Mouse (Mus musculus): Measurements from ENCODE around the gene Krtap11-1. TPM values are rescaled to one million over a fixed set of nuclear protein-coding genes. Genes with fewer than 3 reads are reported as not detected.

The Krtap11-1 gene
- polyA plus RNA-seq, 1 experiment from 2014 or later, result not detected

DNA sequence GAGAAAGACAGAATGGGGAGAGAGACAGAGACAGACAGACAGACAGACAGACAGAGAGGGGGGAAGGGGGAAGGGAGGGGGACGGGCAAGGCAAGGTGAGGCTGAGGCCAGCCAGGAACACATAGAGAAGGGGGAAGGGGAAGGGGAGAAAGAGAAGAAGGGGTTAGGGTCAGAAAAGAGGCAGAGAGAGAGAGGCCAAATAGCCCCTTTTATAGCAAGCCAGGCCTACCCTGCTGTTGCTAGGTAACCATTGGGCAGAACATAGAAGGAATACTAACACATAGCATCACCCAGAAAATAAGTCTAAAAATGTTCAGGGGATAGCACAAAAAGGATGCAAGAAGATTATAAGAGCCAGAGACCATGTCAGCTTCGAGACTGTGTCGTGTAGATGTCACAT is 42.6 kb downstream of the Krtap11-1 start:
- Histone ChIP-seq H3K27ac (ENCODE audit: low read depth, low read length) (no peak overlapping the region), H3K4me1 (ENCODE audit: control insufficient read depth, insufficient read depth, low read length) (no peaks in the 10 kb centered on the region), H3K27me3 (ENCODE audit: control insufficient read depth, insufficient read depth, low read length) (no peaks in the 10 kb centered on the region), H3K4me2 (replicated peaks; ENCODE audit: low read depth, low read length) (no peak overlapping the region), H3K9me3 (ENCODE audit: control insufficient read depth, low read length) (no peaks in the 10 kb centered on the region), H3K36me3 (ENCODE audit: control insufficient read depth, insufficient read depth, low read length) (no peaks in the 10 kb centered on the region), H3K4me3 (ENCODE audit: low read length) (no peak overlapping the region), H3K9ac (ENCODE audit: low read depth, low read length) (no peak overlapping the region)
- no peak for ATAC-seq (ENCODE audit: low FRiP score, low TSS enrichment)
- 97% methylated on average over 3 of the region's 3 CpGs for WGBS

DNA sequence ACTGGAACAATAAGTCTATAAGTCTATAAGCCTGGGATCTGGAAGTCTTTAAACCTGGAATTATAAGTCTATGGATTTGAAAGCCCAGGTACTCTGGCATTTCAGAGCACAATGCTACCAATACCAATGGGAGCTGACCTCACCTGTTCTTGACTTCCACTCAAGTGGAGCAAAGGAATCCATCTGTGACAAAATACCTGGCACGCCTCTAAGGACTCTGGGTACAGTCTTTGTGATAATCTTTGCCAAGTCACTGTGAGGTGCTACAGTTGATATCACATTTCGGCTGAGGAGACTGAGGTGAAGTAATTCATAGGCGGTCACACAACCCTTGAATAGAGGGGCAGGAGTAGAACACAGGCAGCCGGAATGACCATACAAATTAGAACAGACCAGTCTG is 50.0 kb downstream of the Krtap11-1 start:
- Histone ChIP-seq H3K9me3 (ENCODE audit: control insufficient read depth, low read length) (no peaks in the 10 kb centered on the region), H3K27me3 (ENCODE audit: control insufficient read depth, insufficient read depth, low read length) (no peaks in the 10 kb centered on the region), H3K36me3 (ENCODE audit: control insufficient read depth, insufficient read depth, low read length) (no peaks in the 10 kb centered on the region), H3K4me3 (ENCODE audit: low read length) (no peak overlapping the region), H3K9ac (ENCODE audit: low read depth, low read length) (no peak overlapping the region), H3K27ac (ENCODE audit: low read depth, low read length) (no peak overlapping the region), H3K4me2 (replicated peaks; ENCODE audit: low read depth, low read length) (no peak overlapping the region), H3K4me1 (ENCODE audit: control insufficient read depth, insufficient read depth, low read length) (no peaks in the 10 kb centered on the region)
- no peak for ATAC-seq (ENCODE audit: low FRiP score, low TSS enrichment)
- 86% methylated on average over 4 of the region's 4 CpGs for WGBS

DNA sequence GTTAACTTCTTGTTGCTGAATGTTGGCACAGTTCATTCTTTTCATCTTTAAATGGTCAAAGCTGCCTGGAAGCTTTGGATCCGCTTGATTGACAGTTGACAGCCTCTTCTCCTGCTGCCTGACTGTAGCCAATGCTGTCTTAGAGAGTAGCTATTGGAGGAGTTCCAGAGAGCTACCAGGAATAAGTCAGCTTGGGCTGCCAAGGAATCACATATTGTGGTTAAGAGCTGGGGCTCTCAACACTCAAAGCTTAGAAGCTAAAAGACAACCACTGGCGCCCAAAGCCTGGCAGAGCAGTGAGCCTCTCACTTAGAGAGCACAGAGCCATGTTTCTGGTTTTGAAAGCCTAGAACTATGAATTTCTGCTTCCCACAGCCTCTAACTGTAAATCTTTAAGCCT is 50.4 kb downstream of the Krtap11-1 start:
- WGBS, result 93% methylated on average over 2 of the region's 2 CpGs
- no peak for ATAC-seq (ENCODE audit: low FRiP score, low TSS enrichment)
- H3K27me3 ChIP-seq (ENCODE audit: control insufficient read depth, insufficient read depth, low read length), result no peaks in the 10 kb centered on the region
- no peak overlapping the region for H3K4me3 ChIP-seq (ENCODE audit: low read length)
- no peaks in the 10 kb centered on the region for H3K4me1 ChIP-seq (ENCODE audit: control insufficient read depth, insufficient read depth, low read length)
- no peaks in the 10 kb centered on the region for H3K36me3 ChIP-seq (ENCODE audit: control insufficient read depth, insufficient read depth, low read length)
- no peak overlapping the region for H3K9ac ChIP-seq (ENCODE audit: low read depth, low read length)
- H3K27ac ChIP-seq (ENCODE audit: low read depth, low read length), result no peak overlapping the region
- H3K4me2 ChIP-seq (replicated peaks; ENCODE audit: low read depth, low read length), result no peak overlapping the region
- no peaks in the 10 kb centered on the region for H3K9me3 ChIP-seq (ENCODE audit: control insufficient read depth, low read length)

Other genes starting within 250 kb of the Krtap11-1 start
- not detected in 2 replicates for gene Krtap21-1, start 167.3 kb downstream of the Krtap11-1 start, polyA plus RNA-seq (2014; fragmentation: Nextera tagmentation; extraction: Ambion mirVana)
- gene Krtap6-2, start 151.1 kb downstream of the Krtap11-1 start, polyA plus RNA-seq (2014; fragmentation: Nextera tagmentation; extraction: Ambion mirVana), result not detected in 2 replicates
- not detected in 2 replicates for gene Krtap8-1, start 83.2 kb downstream of the Krtap11-1 start, polyA plus RNA-seq (2014; fragmentation: Nextera tagmentation; extraction: Ambion mirVana)
- not detected in 2 replicates for gene Krtap7-1, start 62.9 kb downstream of the Krtap11-1 start, polyA plus RNA-seq (2014; fragmentation: Nextera tagmentation; extraction: Ambion mirVana)